Mouse (Mus musculus): ENCODE data around the gene Rrp7a. TPM values are rescaled to one million over a fixed set of nuclear protein-coding genes. Genes with fewer than 3 reads are reported as not detected.

Rrp7a gene
- polyA plus RNA-seq, 1 experiment: 70.9 TPM

- H3K27ac ChIP-seq (ENCODE audit: insufficient read depth, low read length): no peak overlapping the region
- no peak overlapping the region for H3K4me3 ChIP-seq (ENCODE audit: insufficient read depth, low read length)
- no peaks in the 10 kb centered on the region for H3K4me1 ChIP-seq (ENCODE audit: control insufficient read depth, insufficient read depth, low read length)
- peak; percentile 90 for TF ChIP-seq CTCF (IDR thresholded peaks at IDR 0.05; ENCODE audit: borderline replicate concordance, insufficient read depth, low read length)
- no peak for TF ChIP-seq POLR2A (IDR thresholded peaks at IDR 0.05; ENCODE audit: low read depth, low read length)
Observed at GRCm38 (mm10) chr15:83095950-83096349, 26.7 kb downstream of the Rrp7a start.

- H3K4me3 ChIP-seq (ENCODE audit: insufficient read depth, low read length): no peak overlapping the region
- no peak overlapping the region for H3K27ac ChIP-seq (ENCODE audit: insufficient read depth, low read length)
- no peak for TF ChIP-seq POLR2A (IDR thresholded peaks at IDR 0.05; ENCODE audit: low read depth, low read length)
- no peak for TF ChIP-seq CTCF (IDR thresholded peaks at IDR 0.05; ENCODE audit: borderline replicate concordance, insufficient read depth, low read length)
- no peaks in the 10 kb centered on the region for H3K4me1 ChIP-seq (ENCODE audit: control insufficient read depth, insufficient read depth, low read length)
Observed at GRCm38 (mm10) chr15:83093687-83094086, 28.9 kb downstream of the Rrp7a start.

- no peaks in the 10 kb centered on the region for H3K4me1 ChIP-seq (ENCODE audit: control insufficient read depth, insufficient read depth, low read length)
- H3K27ac ChIP-seq (ENCODE audit: insufficient read depth, low read length): no peak overlapping the region
- TF ChIP-seq CTCF (IDR thresholded peaks at IDR 0.05; ENCODE audit: borderline replicate concordance, insufficient read depth, low read length): no peak
- TF ChIP-seq POLR2A (IDR thresholded peaks at IDR 0.05; ENCODE audit: low read depth, low read length): no peak
- no peak overlapping the region for H3K4me3 ChIP-seq (ENCODE audit: insufficient read depth, low read length)
Observed at GRCm38 (mm10) chr15:83090874-83091273, 31.7 kb downstream of the Rrp7a start.

DNA sequence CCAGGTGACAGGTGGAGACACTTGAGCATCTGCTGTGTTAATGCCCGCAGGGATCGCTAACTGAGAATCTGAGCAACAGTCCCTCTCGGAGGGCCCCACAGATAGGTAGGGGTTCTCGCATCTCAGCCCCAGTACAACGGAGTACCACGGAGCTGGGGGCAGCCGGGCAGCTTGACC, 33.3 kb downstream of the Rrp7a start, which contains the start of gene Serhl:
TSS of gene Serhl (plus strand) at position 78 of the 177 bp plus-strand sequence.
- Histone ChIP-seq H3K4me1 (ENCODE audit: control insufficient read depth, insufficient read depth, low read length) (no peaks in the 10 kb centered on the region), H3K27ac (ENCODE audit: insufficient read depth, low read length) (no peak within 1 kb of the TSS), H3K4me3 (ENCODE audit: insufficient read depth, low read length) (no peak within 1 kb of the TSS)
- no peak for TF ChIP-seq POLR2A (IDR thresholded peaks at IDR 0.05; ENCODE audit: low read depth, low read length)

- Histone ChIP-seq H3K4me1 (ENCODE audit: control insufficient read depth, insufficient read depth, low read length) (no peaks in the 10 kb centered on the region), H3K4me3 (ENCODE audit: insufficient read depth, low read length) (no peak overlapping the region), H3K27ac (ENCODE audit: insufficient read depth, low read length) (no peak overlapping the region)
- TF ChIP-seq POLR2A (IDR thresholded peaks at IDR 0.05; ENCODE audit: low read depth, low read length) (no peak), CTCF (IDR thresholded peaks at IDR 0.05; ENCODE audit: borderline replicate concordance, insufficient read depth, low read length) (no peak)
Observed at GRCm38 (mm10) chr15:83088495-83089428, 33.8 kb downstream of the Rrp7a start.

DNA sequence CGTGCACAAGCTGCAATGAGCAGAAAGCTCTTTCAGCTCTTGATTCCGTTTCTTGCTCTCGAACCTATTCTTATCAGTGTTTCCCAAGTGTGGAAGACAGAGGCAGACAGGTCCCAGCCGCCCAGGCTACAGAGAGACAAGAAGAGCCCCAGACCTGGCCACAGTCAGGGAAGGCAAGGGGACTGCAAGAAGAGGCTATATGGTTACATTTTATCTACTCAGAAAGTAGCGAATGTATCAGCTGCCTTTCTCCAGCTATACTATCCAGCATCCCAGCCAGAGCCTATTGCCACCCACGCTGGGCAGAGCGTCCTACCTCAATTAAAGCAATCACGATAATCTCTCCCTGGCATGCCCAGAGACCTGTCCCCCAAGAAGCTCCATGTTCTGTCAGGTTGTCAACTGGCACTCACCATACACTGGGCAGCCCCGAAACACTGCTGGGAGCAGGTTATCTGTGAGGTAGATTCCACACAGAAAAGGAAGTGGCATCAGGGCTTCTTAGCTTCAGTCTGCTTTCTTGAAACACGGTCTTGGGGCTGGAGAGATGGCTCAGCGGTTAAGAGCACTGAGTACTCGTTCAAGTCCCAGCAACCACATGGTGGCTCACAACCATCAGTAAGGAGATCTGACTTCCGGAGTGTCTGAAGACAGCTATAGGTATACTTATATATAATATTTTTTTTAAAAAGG, 35.8 kb downstream of the Rrp7a start:
- TF ChIP-seq POLR2A (IDR thresholded peaks at IDR 0.05; ENCODE audit: low read depth, low read length): no peak
- TF ChIP-seq CTCF (IDR thresholded peaks at IDR 0.05; ENCODE audit: borderline replicate concordance, insufficient read depth, low read length): no peak
- no peak overlapping the region for H3K4me3 ChIP-seq (ENCODE audit: insufficient read depth, low read length)
- no peak overlapping the region for H3K27ac ChIP-seq (ENCODE audit: insufficient read depth, low read length)
- no peaks in the 10 kb centered on the region for H3K4me1 ChIP-seq (ENCODE audit: control insufficient read depth, insufficient read depth, low read length)

- no peak overlapping the region for H3K4me3 ChIP-seq (ENCODE audit: insufficient read depth, low read length)
- no peak overlapping the region for H3K27ac ChIP-seq (ENCODE audit: insufficient read depth, low read length)
- TF ChIP-seq CTCF (IDR thresholded peaks at IDR 0.05; ENCODE audit: borderline replicate concordance, insufficient read depth, low read length) (peak; percentile 50), POLR2A (IDR thresholded peaks at IDR 0.05; ENCODE audit: low read depth, low read length) (no peak)
- H3K4me1 ChIP-seq (ENCODE audit: control insufficient read depth, insufficient read depth, low read length): no peaks in the 10 kb centered on the region
Observed at GRCm38 (mm10) chr15:83085901-83086300, 36.7 kb downstream of the Rrp7a start.

DNA sequence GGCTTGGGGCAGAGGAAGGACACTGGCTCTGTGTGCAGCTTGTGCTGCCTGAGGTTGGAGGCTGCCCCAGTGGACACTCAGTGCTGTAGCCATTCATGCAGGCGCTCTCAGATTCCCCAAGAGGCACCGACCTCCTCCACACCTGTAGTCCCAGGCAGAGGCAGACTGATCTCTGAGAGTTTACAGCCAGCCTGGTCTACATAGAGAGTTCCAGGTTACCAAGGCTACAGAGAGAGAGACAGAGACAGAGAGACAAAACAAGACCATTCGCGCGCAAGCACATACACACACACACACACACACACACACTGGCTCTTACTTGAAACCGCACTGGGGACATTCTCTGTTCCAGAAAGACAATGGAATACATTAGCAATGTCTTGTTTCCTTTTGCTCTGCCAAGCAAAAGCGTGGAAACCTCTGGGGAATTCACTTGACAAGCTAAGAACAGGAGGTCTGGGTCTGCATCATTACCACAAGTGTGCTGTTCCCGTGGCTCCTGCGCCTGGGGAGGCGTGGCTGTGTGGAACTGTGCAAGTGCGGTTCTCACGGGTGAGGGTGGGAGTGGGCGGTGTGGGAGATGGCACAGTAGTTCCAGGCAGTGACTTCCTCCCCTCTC, 38.5 kb downstream of the Rrp7a start:
- TF ChIP-seq POLR2A (IDR thresholded peaks at IDR 0.05; ENCODE audit: low read depth, low read length): no peak
- TF ChIP-seq CTCF (IDR thresholded peaks at IDR 0.05; ENCODE audit: borderline replicate concordance, insufficient read depth, low read length): no peak
- Histone ChIP-seq H3K4me3 (ENCODE audit: insufficient read depth, low read length) (no peak overlapping the region), H3K27ac (ENCODE audit: insufficient read depth, low read length) (no peak overlapping the region), H3K4me1 (ENCODE audit: control insufficient read depth, insufficient read depth, low read length) (no peaks in the 10 kb centered on the region)

DNA sequence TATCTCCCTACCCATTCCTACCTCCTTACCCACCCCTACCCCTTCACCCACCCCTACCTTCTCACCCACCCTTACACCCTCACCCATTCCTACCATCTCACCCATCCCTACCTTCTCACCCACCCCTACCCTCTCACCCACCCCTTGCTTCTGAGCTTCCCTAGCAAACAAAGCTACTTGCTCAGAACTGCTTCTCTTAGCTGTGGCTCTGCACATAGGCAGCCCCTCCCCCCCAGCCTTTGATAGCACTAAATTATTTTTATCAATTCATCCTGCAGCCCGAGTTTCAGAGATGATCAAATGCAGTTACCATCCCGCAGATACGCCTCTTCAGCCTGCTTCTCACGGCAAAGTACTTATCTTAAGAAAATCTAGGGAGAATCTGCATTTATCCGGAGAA, 39.1 kb downstream of the Rrp7a start:
- no peak overlapping the region for H3K4me3 ChIP-seq (ENCODE audit: insufficient read depth, low read length)
- no peaks in the 10 kb centered on the region for H3K4me1 ChIP-seq (ENCODE audit: control insufficient read depth, insufficient read depth, low read length)
- TF ChIP-seq CTCF (IDR thresholded peaks at IDR 0.05; ENCODE audit: borderline replicate concordance, insufficient read depth, low read length) (no peak), POLR2A (IDR thresholded peaks at IDR 0.05; ENCODE audit: low read depth, low read length) (no peak)
- H3K27ac ChIP-seq (ENCODE audit: insufficient read depth, low read length): no peak overlapping the region

Measured in embryonic fibroblast, embryonic 13.5 days (primary cell).